Mouse (Mus musculus) Muller cell, postnatal 12 days (primary cell): ENCODE data around the gene Grifin.

ENCODE experiments used
- DNase-seq: peaks from one replicate; pipeline ENCODE4 v3.0.0-alpha.2; 2015; ENCODE audit errors: inconsistent ontology term

Gene Grifin

GRCm38 (mm10) chr5:140589082-140589774 lies 24.4 kb upstream of the Grifin start:
- no peak for DNase-seq

GRCm38 (mm10) chr5:140583732-140584368 lies 19.0 kb upstream of the Grifin start:
- no peak for DNase-seq

GRCm38 (mm10) chr5:140582995-140583731 lies 18.3 kb upstream of the Grifin start:
- peak; percentile 62 for DNase-seq

GRCm38 (mm10) chr5:140581569-140581968 lies 16.7 kb upstream of the Grifin start:
- DNase-seq, result no peak

- no peak for DNase-seq
Observed at GRCm38 (mm10) chr5:140579771-140580170, 14.9 kb upstream of the Grifin start.

DNA sequence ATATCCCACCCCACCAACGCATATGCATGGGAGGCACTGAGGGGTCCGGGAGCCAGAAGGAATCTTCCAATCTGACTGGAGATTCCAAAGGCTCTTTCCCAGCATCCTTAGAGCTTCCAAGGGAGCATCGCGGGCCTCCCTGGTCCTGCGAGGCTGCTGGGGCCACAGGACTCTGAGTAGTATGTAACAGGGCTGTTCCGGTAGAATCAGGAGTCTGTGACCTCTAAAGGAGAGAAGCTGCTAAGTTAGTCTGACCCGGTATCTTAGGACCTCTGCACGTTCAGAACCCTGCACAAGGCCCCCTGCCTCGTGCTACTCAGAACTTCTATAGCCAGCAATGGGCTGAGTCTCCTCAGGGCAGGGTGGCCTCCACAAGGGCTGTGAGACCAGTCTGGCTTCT lies 14.3 kb upstream of the Grifin start:
- DNase-seq, result no peak

DNA sequence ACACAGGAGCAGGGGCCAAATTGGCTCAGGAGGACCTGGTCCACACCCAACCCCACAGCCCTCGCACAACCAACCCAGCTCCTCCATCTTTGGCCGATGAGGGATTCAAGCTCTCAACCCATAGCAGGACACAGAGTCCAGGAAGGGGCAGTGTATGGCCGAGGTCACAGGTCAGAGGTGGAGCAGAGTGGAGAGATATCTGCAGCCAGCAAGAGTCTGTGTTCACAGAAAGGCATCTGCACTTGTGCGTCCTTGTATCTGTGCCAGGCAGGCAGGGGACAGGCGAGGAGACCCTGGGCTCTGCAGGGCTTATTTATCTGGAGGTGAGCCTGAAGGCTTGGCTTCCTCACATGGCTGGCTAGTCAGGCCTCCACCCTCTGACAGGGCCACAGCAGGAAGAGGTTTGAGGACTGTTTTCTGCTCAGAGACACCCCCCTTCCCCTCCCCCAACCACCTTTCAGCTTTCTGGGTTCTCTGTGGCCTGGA lies 10.6 kb upstream of the Grifin start:
- DNase-seq, result no peak

DNA sequence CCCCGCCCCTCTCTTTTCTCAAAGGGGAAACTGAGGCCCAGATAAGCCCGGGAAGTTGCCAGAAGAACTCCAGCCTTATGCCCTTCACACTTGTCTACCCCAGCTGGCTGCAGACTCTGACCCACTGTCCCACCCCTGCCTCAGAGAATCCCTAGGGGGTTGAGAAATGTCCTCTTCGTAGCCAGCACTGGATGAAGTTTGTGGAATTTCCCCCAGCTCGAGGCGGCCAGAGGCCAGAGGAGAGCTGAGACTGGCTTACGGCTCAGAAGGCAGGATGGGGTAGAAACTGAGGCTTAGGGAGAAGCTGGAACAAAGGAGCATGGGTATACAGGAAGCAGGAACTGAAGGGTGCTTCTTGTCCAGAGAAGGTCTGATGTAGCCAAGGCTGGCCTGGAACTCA lies 7.7 kb upstream of the Grifin start:
- no peak for DNase-seq

DNA sequence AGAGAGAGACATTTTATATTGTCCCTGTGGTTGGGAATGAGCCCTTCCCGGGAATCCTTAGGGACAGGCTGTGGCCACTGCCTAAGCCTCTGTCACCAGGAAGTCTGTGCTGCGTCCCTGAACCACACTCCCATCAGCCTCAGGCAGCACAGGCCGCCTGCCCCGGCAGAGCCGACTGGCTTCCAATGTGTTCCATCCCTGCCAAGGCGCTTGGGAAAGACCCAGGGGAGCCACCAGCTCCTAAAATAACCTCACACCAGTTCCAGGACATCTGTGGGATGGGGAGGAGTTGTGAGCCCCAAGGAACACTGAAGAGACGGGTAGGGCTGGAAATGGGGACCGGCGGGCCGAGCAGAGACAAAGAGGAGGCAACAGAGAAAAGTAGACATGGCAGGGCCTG lies 6.8 kb upstream of the Grifin start:
- DNase-seq, result peak; percentile 30

GRCm38 (mm10) chr5:140571201-140571600 lies 6.3 kb upstream of the Grifin start:
- DNase-seq, result no peak

DNA sequence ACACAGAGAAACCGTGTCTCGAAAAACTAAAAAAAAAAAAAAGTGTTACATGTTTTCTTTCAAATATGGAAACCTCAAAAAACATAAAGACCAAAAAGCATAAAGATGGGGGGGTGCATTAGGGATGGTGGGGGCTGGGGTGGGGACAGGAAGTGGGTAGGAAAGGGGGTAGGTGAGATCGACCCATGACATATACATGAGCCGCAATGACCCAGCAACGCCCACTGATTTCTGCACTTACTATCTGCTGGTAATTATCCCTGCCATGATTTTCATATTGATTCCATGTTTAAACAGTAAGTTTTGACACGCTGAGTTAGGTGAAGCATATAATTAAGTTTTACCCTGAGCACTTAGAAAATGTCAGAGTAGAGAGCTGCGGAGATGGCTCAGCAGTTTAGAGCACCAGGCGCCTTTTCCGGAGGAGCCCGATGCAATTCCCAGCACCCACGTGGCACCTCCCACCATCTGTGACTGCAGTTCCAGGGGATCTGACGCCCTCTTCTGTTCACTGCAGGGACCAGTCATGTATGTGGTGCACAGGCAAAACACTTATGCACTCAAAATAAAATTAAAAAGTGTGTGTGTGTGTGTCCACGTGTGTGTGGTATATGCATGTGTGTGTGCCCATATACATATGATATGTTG lies 5.5 kb upstream of the Grifin start:
- no peak for DNase-seq

GRCm38 (mm10) chr5:140569032-140569595 lies 4.2 kb upstream of the Grifin start:
- no peak for DNase-seq

DNA sequence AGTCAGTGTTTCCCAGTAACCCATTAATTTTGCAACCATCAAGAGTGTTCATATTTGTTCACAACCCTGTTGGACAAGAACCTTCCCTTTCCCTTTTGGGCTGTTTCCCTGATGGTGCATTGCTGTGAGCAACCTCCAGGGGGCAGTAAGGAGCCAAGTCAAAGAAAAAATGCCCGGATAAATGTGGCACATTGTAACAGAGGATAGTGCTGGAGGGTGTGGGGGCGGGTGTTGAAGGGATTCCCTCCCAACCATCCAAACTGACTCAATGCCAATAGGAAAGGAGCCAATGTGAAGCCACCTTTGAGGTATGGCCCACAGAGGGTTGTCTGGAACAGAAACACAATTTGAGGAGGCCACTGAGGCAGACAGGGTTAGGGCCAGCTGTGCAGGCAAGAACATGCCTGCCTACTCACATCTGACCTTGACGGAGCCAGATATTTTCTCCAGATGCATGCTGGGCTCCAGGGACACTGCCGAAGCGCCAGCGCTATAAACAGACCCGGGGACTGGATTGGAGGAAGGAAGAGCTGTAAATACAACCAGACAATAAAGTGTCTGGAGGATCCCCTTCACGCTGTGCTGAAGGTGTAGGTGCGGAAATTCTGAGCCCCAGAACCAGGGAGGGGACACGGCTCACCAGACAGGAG lies 3.6 kb upstream of the Grifin start:
- DNase-seq, result peak; percentile 48

- no peak for DNase-seq
Observed at GRCm38 (mm10) chr5:140567751-140568150, 2.9 kb upstream of the Grifin start.

DNA sequence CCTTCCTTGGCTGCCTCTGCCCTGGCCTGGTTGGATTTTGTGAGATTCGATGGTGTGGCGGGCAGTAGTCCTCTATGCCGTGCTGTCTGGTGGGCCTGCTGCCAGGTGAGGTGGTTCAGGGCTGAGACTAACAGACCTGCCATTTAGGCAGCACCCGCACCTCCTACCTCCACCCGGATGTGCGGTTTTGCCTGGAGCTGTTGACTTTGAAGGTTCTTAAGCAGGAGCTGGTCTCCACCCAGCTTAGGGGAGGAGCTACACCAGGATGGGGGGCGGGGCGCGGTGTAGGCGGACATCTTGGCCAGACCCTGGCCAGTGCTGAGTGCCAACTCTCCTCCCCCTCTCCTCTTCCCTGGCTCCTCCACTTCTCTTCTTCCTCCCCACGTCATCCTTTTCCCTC lies 2.5 kb upstream of the Grifin start:
- no peak for DNase-seq

DNA sequence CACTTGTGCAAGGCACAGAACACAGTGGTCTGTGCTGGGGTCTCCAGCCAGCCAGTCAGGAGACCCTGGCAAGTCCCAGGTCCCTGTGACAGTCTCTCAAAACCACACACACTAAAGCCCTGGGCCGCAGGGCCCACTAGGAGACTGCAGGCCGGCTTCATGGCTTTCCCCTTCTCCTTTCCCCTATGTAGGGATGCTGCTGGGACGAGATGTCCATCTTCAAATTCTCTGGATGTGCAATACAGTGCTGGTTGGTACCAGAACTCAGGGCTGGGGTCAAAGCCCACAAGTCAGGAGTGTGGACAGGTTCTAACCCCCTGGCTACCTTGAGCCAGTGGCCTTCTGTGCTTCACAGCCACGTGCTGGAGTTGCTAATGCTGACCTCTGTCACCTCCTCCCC lies 1.4 kb upstream of the Grifin start:
- no peak for DNase-seq

- DNase-seq, result no peak
Observed at GRCm38 (mm10) chr5:140565856-140566255, 985 bp upstream of the Grifin start.

DNA sequence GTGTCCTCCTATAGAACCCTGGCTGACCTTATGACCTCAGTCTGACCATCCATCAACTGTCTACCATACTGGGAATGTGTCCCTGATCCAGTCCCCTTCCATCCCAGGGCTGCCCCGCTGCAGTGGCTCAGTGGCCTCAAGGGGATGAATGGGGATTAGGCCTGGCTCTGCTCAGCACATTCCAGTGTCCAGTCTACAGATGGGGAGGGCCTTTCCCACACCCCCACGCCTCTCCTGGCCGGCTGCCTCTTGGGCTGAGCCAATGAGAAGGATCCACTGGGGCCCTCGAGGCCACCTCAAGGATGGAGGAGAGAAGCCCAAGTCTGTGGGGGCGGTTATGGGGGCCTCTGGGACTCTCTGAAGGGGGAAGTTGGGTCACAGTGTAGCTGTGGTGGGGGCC lies 580 bp upstream of the Grifin start:
- DNase-seq, result peak; percentile 83

GRCm38 (mm10) chr5:140562601-140563000 lies 2.3 kb downstream of the Grifin start:
- DNase-seq, result no peak

DNA sequence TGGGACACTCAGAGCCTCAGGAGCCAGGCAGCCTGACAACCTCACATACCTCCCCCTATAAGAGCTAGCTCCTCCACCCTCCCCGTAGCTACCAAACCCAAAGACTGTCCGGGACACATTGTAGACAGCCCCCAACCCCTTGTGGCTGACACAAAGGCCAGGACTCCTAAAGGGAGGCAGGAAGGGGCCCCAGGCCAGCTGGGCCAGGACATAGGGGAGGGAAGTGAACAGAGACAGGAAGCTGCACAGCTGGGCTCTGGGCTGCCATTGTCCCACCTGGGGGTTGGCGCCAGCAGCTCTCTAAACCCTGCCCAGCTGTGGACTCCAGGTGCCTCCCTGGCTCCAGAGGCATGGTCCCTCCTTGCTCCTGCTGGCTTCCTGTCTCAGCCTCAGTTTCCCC lies 8.0 kb downstream of the Grifin start:
- no peak for DNase-seq

GRCm38 (mm10) chr5:140553719-140554118 lies 11.2 kb downstream of the Grifin start:
- no peak for DNase-seq
